Mouse (Mus musculus) midbrain, embryonic 15.5 days (tissue): ENCODE measurements around the gene Olfr688. TPM values are rescaled to one million over a fixed set of nuclear protein-coding genes. Genes with fewer than 3 reads are reported as not detected.

Experiments
- ATAC-seq: fragments of 200-750 bp; cut with Nextera tagmentation; replicated peaks from 2 replicates; pipeline ENCODE4 v1.8.0; 2017; ENCODE audit warnings: moderate TSS enrichment
- H3K27ac ChIP-seq: fragments of 300-500 bp; sonication (generic); 2 replicates; pipeline ENCODE4 v1.5.1; 2015; ENCODE audit warnings: mild to moderate bottlenecking, inconsistent platforms
- H3K27me3 ChIP-seq: fragments of 300-500 bp; sonication (generic); replicated peaks from 2 replicates; pipeline ENCODE4 v1.6.1; 2015; ENCODE audit warnings: inconsistent platforms
- H3K36me3 ChIP-seq: fragments of 300-500 bp; sonication (generic); replicated peaks from 2 replicates; pipeline ENCODE4 v1.6.1; 2015; ENCODE audit warnings: inconsistent platforms
- H3K4me1 ChIP-seq: fragments of 300-500 bp; sonication (generic); 2 replicates; pipeline ENCODE4 v1.6.1; 2015; ENCODE audit warnings: inconsistent platforms
- H3K4me2 ChIP-seq: fragments of 300-500 bp; sonication (generic); 2 replicates; pipeline ENCODE4 v1.6.1; 2015; ENCODE audit warnings: inconsistent platforms, mild to moderate bottlenecking, moderate library complexity
- H3K4me3 ChIP-seq: fragments of 300-500 bp; sonication (generic); 2 replicates; pipeline ENCODE4 v1.5.1; 2015; ENCODE audit warnings: mild to moderate bottlenecking, inconsistent platforms
- H3K9ac ChIP-seq: fragments of 300-500 bp; sonication (generic); 2 replicates; pipeline ENCODE4 v1.6.1; 2015; ENCODE audit warnings: mild to moderate bottlenecking, inconsistent platforms
- H3K9me3 ChIP-seq: fragments of 300-500 bp; sonication (generic); 2 replicates; pipeline ENCODE4 v1.6.1; 2016; ENCODE audit warnings: inconsistent platforms
- WGBS: fragments of 180-500 bp; shearing (Covaris S2); methylation state at CpG from one replicate; pipeline ENCODE4 v1.1.7; 2015; ENCODE audit warnings: mixed read lengths; 5-methylcytosine and 5-hydroxymethylcytosine counted together
- polyA plus RNA-seq: library from polyadenylated mRNA; unstranded; fragments of >200 nt; fragmentation: Nextera tagmentation; extraction: Ambion mirVana; gene quantifications from 2 replicates; pipeline ENCODE4 v1.2.1, GENCODE M21; 2015

Gene Olfr688
- polyA plus RNA-seq, result not detected in 2 replicates

DNA sequence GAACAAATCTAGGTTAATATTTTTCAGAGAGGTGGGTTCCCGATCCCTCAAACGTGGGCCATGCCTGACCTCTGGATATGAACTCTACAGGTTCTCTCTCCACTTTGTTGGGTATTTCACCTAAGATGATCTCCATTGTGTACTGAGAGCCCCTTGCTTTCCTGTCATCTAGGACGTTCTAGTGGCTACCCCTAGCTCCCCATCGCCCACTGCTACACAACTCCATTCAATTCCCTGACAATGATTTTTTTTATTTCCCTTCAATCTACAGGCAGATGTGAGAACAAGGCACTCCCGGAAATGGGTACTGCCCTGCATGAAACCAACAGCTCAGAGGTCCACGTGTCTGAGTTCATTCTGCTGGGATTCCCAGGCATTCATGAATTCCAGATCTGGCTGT, at the start of gene Olfr688:
Gene Olfr688 (plus strand): TSS at position 301 of the 400 bp plus-strand sequence.
- Histone ChIP-seq H3K9me3 (no peaks in the 10 kb centered on the region), H3K4me3 (no peak within 1 kb of the TSS), H3K27ac (no peak within 1 kb of the TSS), H3K4me2 (no peak within 1 kb of the TSS), H3K36me3 (no peaks in the 10 kb centered on the region), H3K4me1 (no peaks in the 10 kb centered on the region), H3K9ac (no peak within 1 kb of the TSS), H3K27me3 (no peaks in the 10 kb centered on the region)
- ATAC-seq, result no peak
- 83% methylated on average over 6 of the region's 6 CpGs for WGBS

DNA sequence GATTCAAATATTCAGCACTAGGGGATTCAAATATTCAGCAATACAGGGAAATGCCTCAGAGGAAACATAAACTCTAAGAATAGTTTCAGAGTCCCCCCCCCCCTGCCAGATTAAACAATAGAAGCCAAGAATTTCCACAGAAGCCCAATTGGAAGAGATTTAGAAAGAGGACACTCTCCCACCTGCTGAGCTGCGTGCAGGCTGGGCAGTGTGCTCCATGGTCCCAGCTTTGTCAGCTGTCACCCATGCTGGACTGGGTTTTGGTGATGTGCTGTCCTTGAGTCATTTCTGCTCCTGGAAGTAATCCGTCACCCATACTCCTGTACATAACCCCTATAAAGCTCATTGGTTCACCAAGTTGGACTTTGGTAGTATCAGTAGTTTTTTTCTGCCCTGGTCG, 40.2 kb upstream of the Olfr688 start:
- H3K36me3 ChIP-seq, result no peaks in the 10 kb centered on the region
- 81% methylated on average over 3 of the region's 3 CpGs for WGBS

DNA sequence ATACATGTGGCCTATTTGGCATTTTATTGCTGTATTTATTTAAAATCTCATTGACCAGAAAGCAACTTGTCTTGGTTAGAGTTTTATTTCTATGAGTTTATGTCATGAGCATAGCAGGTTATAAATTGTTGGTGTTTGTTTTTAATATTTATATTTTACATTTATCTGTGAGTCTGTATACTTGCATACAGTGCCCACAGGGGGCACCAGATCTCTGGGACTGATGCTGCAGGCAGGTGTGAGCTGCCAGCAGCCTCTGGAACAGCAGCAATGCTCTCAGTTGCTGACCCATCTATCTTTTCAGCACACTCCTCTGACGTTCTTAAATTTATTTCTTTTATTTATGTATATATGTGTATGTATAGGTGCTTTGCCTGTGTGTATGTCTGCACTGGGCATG, 39.7 kb upstream of the Olfr688 start:
- 61% methylated on average over 1 of the region's 1 CpGs for WGBS
- ATAC-seq, result no peak
- no peak overlapping the region for H3K4me3 ChIP-seq

More for the DNA sequence above, 40.2 kb upstream of the Olfr688 start:
- no peak overlapping the region for H3K4me3 ChIP-seq
- H3K27ac ChIP-seq, result no peak overlapping the region
- H3K4me2 ChIP-seq, result no peak overlapping the region
- H3K27me3 ChIP-seq, result no peaks in the 10 kb centered on the region
- H3K9ac ChIP-seq, result no peak overlapping the region
- H3K4me1 ChIP-seq, result no peaks in the 10 kb centered on the region
- no peaks in the 10 kb centered on the region for H3K9me3 ChIP-seq
- no peak for ATAC-seq

DNA sequence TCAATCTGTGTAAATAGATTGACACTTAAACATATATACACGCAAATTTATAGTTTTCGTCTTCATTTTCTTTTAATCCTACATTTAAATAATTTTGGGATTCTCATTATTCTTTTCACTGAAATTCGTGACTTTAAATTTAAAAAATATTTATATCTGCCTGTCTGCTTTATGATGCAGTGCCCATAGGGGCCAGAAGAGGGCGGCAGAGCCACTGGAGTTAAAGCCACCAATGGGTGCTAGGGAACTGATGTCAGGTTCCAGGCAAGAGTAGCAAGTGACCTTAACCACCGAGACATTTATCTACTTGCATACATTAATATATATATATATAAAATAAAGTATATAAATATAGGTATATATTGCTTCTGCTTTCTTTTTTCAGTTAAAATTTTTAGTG, 31.2 kb upstream of the Olfr688 start:
- Histone ChIP-seq H3K36me3 (no peaks in the 10 kb centered on the region), H3K27me3 (no peaks in the 10 kb centered on the region), H3K9me3 (no peaks in the 10 kb centered on the region), H3K27ac (no peak overlapping the region), H3K4me2 (no peak overlapping the region), H3K4me3 (no peak overlapping the region), H3K9ac (no peak overlapping the region), H3K4me1 (no peaks in the 10 kb centered on the region)
- WGBS, result 68% methylated on average over 5 of the region's 5 CpGs
- ATAC-seq, result no peak

More for the DNA sequence above, 39.7 kb upstream of the Olfr688 start:
- no peak overlapping the region for H3K4me2 ChIP-seq
- H3K9ac ChIP-seq, result no peak overlapping the region
- no peaks in the 10 kb centered on the region for H3K9me3 ChIP-seq
- no peak overlapping the region for H3K27ac ChIP-seq
- no peaks in the 10 kb centered on the region for H3K4me1 ChIP-seq
- no peaks in the 10 kb centered on the region for H3K27me3 ChIP-seq
- no peaks in the 10 kb centered on the region for H3K36me3 ChIP-seq

DNA sequence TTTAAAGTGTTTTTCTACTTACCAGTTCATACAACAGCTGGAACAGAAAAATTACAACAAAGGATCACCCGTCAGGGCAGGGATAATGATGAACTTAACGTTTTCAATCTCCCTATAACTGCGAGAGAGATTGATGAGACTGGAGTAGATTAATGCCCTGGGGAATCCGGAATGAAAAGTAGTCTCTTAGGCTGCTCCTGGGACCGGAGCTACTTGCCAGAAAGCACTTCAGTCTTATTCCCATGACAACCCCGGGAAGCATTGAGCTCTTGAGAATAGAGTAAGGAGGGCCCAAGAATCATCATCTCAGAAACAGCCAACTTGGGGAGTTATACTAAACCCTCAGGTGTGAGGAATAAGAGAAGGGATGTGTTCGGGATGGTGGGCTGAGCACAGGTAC, 15.5 kb upstream of the Olfr688 start:
- Histone ChIP-seq H3K9ac (no peak overlapping the region), H3K4me1 (no peaks in the 10 kb centered on the region), H3K27ac (no peak overlapping the region), H3K4me3 (no peak overlapping the region), H3K27me3 (no peaks in the 10 kb centered on the region), H3K9me3 (no peaks in the 10 kb centered on the region), H3K36me3 (no peaks in the 10 kb centered on the region), H3K4me2 (no peak overlapping the region)
- peak; percentile 42; the same call in 1 of the 2 replicates for ATAC-seq
- 69% methylated on average over 7 of the region's 7 CpGs for WGBS

DNA sequence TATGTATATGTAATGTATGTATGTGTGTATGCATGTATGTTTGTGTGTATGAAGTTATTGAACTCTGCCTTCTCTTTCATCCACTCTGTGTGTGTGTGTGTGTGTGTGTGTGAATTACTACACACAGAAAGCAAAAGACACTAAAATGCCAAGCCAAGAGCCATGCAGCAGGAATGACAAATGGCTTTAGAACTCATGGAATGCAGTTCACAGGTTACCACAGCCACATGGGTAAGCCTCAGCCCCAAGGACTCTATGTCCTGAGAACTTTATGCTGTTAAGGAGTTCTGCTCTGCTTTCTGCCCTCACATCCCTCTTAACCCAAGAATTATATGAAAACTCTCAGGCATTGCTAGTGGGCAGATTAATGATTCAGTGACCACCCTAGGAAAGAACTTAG, 2.2 kb downstream of the Olfr688 start:
- Histone ChIP-seq H3K4me3 (no peak overlapping the region), H3K9me3 (no peaks in the 10 kb centered on the region), H3K4me2 (no peak overlapping the region), H3K27ac (no peak overlapping the region), H3K36me3 (no peaks in the 10 kb centered on the region), H3K9ac (no peak overlapping the region), H3K27me3 (no peaks in the 10 kb centered on the region), H3K4me1 (no peaks in the 10 kb centered on the region)
- ATAC-seq, result no peak

DNA sequence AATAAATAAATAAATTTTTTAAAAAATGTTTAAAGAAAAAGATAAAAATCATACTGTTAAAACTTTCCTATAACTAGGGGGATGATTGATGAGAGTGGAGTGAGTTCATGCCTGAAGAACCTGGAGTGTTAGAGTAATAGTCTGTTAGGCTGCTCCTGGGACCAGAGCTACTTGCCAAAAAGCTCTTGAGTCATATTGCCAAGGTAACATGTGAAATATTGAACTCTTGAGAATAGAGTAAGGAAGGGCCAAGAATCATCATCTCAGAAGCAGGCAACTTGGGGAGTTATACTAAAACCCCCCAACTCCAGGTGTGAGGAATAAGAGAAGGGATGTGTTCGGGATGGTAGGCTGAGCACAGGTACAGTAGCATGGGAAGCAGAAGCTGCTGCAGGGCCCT, 23.0 kb downstream of the Olfr688 start, which contains the start of gene Olfr689:
Gene Olfr689 (plus strand): TSS at position 301 of the 400 bp plus-strand sequence.
- no peak within 1 kb of the TSS for H3K4me3 ChIP-seq
- H3K9ac ChIP-seq, result no peak within 1 kb of the TSS
- no peak within 1 kb of the TSS for H3K4me2 ChIP-seq
- no peak for ATAC-seq
- H3K27me3 ChIP-seq, result no peaks in the 10 kb centered on the region
- WGBS, result 96% methylated on average over 1 of the region's 1 CpGs
- H3K27ac ChIP-seq, result no peak within 1 kb of the TSS
- H3K36me3 ChIP-seq, result no peaks in the 10 kb centered on the region
- no peaks in the 10 kb centered on the region for H3K4me1 ChIP-seq
- no peaks in the 10 kb centered on the region for H3K9me3 ChIP-seq

DNA sequence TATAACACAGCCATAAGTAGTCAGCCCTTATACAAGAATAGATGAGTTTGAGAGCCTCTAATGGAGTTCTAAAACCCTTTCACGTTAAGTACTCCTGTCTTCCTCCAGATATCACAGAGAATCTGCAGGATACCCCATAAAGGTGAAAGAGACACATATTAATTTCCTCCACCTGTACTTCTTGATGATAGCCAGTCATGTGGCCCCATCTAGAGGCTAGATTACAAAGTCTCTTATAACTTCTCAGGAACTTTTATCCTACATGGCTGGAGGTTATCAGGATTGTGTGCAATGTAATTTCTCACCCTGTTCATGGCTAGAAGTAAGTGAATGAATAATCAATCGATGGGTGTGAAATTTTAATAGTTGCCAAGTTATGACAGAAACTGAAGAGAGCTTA, 37.4 kb downstream of the Olfr688 start:
- Histone ChIP-seq H3K36me3 (no peaks in the 10 kb centered on the region), H3K9me3 (no peaks in the 10 kb centered on the region), H3K4me1 (no peaks in the 10 kb centered on the region), H3K27ac (no peak overlapping the region), H3K27me3 (no peaks in the 10 kb centered on the region), H3K4me3 (no peak overlapping the region), H3K9ac (no peak overlapping the region), H3K4me2 (no peak overlapping the region)
- WGBS, result 81% methylated on average over 2 of the region's 2 CpGs
- no peak for ATAC-seq

DNA sequence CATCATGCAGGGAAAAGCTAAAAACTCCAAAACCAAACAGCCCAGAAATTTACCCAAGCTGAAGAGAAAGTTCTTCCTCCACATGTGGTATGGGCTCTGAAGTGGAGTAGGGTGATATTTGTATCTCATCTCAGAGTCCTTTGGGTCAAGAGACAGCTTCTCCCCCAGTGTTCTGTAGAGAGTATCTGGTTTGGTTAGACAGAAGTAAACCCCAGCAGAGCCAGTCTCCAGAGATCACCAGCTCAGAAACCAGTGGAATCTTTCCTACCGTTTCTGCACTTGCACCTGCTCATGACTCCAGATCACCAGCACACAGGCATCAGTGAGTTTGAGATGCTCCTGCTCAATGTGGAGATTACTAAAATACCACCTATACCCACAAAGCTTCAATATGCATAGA, 46.1 kb downstream of the Olfr688 start, which contains the start of gene Olfr690:
Gene Olfr690 (minus strand): TSS at position 101 of the 400 bp plus-strand sequence.
- Histone ChIP-seq H3K9me3 (no peaks in the 10 kb centered on the region), H3K4me1 (no peaks in the 10 kb centered on the region), H3K4me3 (no peak within 1 kb of the TSS), H3K27me3 (no peaks in the 10 kb centered on the region), H3K27ac (no peak within 1 kb of the TSS), H3K36me3 (no peaks in the 10 kb centered on the region), H3K4me2 (no peak within 1 kb of the TSS), H3K9ac (no peak within 1 kb of the TSS)
- WGBS, result 70% methylated on average over 1 of the region's 1 CpGs
- ATAC-seq, result no peak

Other genes starting within 250 kb of the Olfr688 start
- not detected in 2 replicates for gene Olfr677, start 236.7 kb upstream of the Olfr688 start, polyA plus RNA-seq
- gene Olfr678, start 223.6 kb upstream of the Olfr688 start, polyA plus RNA-seq, result not detected in 2 replicates
- not detected in 2 replicates for gene Olfr679, start 206.9 kb upstream of the Olfr688 start, polyA plus RNA-seq
- gene Olfr680-ps1, start 195.3 kb upstream of the Olfr688 start, polyA plus RNA-seq, result not detected in 2 replicates
- gene Olfr681, start 171.3 kb upstream of the Olfr688 start, polyA plus RNA-seq, result not detected in 2 replicates
- not detected in 2 replicates for gene Olfr683, start 141.1 kb upstream of the Olfr688 start, polyA plus RNA-seq
- gene Olfr684, start 124.4 kb upstream of the Olfr688 start, polyA plus RNA-seq, result not detected in 2 replicates
- not detected in 2 replicates for gene Olfr685, start 102.1 kb upstream of the Olfr688 start, polyA plus RNA-seq
- gene Olfr686, start 80.6 kb upstream of the Olfr688 start, polyA plus RNA-seq, result not detected in 2 replicates
- gene Olfr689, start 23.1 kb downstream of the Olfr688 start, polyA plus RNA-seq, result not detected in 2 replicates
- not detected in 2 replicates for gene Olfr690, start 46.0 kb downstream of the Olfr688 start, polyA plus RNA-seq
- gene Olfr691, start 54.2 kb downstream of the Olfr688 start, polyA plus RNA-seq, result 0.28 and 0.46 TPM in 2 replicates
- gene Olfr692, start 80.1 kb downstream of the Olfr688 start, polyA plus RNA-seq, result not detected in 2 replicates
- gene Gm5901, start 86.9 kb downstream of the Olfr688 start, polyA plus RNA-seq, result not detected in 2 replicates
- 51.8 and 52.7 TPM in 2 replicates for gene Fam160a2, start 112.0 kb downstream of the Olfr688 start, polyA plus RNA-seq
- gene Cnga4, start 116.5 kb downstream of the Olfr688 start, polyA plus RNA-seq, result 0.09 and 0.10 TPM in 2 replicates
- gene Cckbr, start 137.6 kb downstream of the Olfr688 start, polyA plus RNA-seq, result 4.5 and 5.9 TPM in 2 replicates
- gene Cavin3, start 194.2 kb downstream of the Olfr688 start, polyA plus RNA-seq, result 27.1 and 33.1 TPM in 2 replicates